Mouse (Mus musculus) E14TG2a.4 (cell line): Measurements from ENCODE around the gene Shc2.
A peak's percentile ranks its signal among the peaks of the same experiment; 100 is the strongest.

Source experiments
- H3K27me3 ChIP-seq: 2 replicates; pipeline ENCODE4 v1.6.1; 2014; ENCODE audit warnings: low read length, control low read depth; ENCODE audit not compliant: insufficient read depth
- H3K36me3 ChIP-seq: 2 replicates; pipeline ENCODE4 v1.6.1; 2014; ENCODE audit warnings: low read length, control low read depth; ENCODE audit not compliant: insufficient read depth
- H3K4me1 ChIP-seq: replicated peaks from 2 replicates; pipeline ENCODE4 v1.6.1; 2014; ENCODE audit warnings: low read depth, low read length, control low read depth
- H3K4me3 ChIP-seq: replicated peaks from 2 replicates; pipeline ENCODE4 v1.5.1; 2014; ENCODE audit warnings: mild to moderate bottlenecking, low read length
- H3K9me3 ChIP-seq: 2 replicates; pipeline ENCODE4 v1.6.1; 2014; ENCODE audit warnings: low read length, control low read depth
- CTCF ChIP-seq: conservative IDR thresholded peaks from 2 replicates; pipeline ENCODE4 v1.5.1; 2014; ENCODE audit warnings: low read length
- NANOG ChIP-seq: IDR thresholded peaks from 2 replicates; pipeline ENCODE4 v1.6.1; 2014; ENCODE audit warnings: borderline replicate concordance, low read length, mixed read lengths
- POU5F1 ChIP-seq: IDR thresholded peaks from 2 replicates; pipeline ENCODE4 v1.6.1; 2014; ENCODE audit warnings: low read length, borderline replicate concordance

The Shc2 gene

DNA sequence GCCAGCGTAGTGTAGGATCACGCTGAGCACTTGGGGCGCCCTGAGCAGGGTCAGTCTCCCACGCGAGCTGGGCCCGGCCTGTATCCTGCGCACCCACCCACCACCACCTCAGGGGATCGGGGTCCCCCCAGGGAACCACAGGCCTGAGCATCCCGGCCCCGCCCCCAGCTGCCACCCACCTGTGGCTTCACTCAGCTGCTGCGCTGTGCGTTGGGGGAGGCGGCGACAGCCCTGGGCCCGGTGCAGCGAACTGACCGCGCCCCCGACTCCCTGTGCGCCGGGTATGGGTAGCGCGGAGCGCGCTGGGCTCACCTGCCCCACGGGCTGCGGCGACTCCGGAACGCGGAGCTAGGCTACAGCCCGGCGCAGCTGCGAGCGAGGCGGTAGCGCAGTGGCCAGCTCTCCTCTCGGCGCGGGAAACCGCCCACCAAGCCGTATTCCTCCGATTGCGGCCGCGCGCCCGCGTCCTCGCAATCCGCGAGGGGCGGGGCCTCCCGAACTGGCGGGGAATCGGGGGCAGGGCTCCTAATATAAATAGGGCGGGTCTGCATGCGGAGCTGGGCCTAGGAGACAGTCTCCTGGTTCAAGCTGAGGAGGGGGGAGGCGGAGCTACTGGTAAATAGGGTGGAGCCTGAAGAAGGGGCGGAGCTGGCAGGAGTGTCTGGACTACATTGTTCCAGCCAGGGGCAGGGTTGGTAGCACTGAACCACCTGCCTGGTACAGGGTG lies 24.0 kb downstream of the Shc2 start, which contains the start of gene C2cd4c:
C2cd4c (minus strand) TSS at position 448 of the 727 bp plus-strand sequence.
- H3K4me3 ChIP-seq, result peak within 1 kb of the TSS; percentile 91
- TF ChIP-seq CTCF, result no peak
- no peak for TF ChIP-seq NANOG
- no peak for TF ChIP-seq POU5F1
- H3K36me3 ChIP-seq, result no peaks in the 10 kb centered on the region
- H3K4me1 ChIP-seq, result peaks cover 52% of the 10 kb centered on the region
- peaks cover 39% of the 10 kb centered on the region for H3K27me3 ChIP-seq
- H3K9me3 ChIP-seq, result no peaks in the 10 kb centered on the region

GRCm38 (mm10) chr10:79612192-79613135 lies 25.3 kb downstream of the Shc2 start:
- no peaks in the 10 kb centered on the region for H3K36me3 ChIP-seq
- H3K4me3 ChIP-seq, result peak overlapping the region; percentile 91
- H3K4me1 ChIP-seq, result peaks cover 62% of the 10 kb centered on the region
- H3K9me3 ChIP-seq, result no peaks in the 10 kb centered on the region
- H3K27me3 ChIP-seq, result peaks cover 43% of the 10 kb centered on the region
- no peak for TF ChIP-seq CTCF

- Histone ChIP-seq H3K27me3 (peaks cover 48% of the 10 kb centered on the region), H3K4me3 (no peak overlapping the region), H3K4me1 (peaks cover 59% of the 10 kb centered on the region), H3K36me3 (no peaks in the 10 kb centered on the region), H3K9me3 (no peaks in the 10 kb centered on the region)
- TF ChIP-seq POU5F1, result no peak
- no peak for TF ChIP-seq CTCF
Observed at GRCm38 (mm10) chr10:79611296-79611695, 26.4 kb downstream of the Shc2 start.

GRCm38 (mm10) chr10:79609276-79609675 lies 28.4 kb downstream of the Shc2 start:
- H3K4me3 ChIP-seq, result no peak overlapping the region
- TF ChIP-seq NANOG, result no peak
- no peak for TF ChIP-seq POU5F1
- no peak for TF ChIP-seq CTCF
- no peaks in the 10 kb centered on the region for H3K36me3 ChIP-seq
- no peaks in the 10 kb centered on the region for H3K9me3 ChIP-seq
- peaks cover 42% of the 10 kb centered on the region for H3K4me1 ChIP-seq
- peaks cover 48% of the 10 kb centered on the region for H3K27me3 ChIP-seq

DNA sequence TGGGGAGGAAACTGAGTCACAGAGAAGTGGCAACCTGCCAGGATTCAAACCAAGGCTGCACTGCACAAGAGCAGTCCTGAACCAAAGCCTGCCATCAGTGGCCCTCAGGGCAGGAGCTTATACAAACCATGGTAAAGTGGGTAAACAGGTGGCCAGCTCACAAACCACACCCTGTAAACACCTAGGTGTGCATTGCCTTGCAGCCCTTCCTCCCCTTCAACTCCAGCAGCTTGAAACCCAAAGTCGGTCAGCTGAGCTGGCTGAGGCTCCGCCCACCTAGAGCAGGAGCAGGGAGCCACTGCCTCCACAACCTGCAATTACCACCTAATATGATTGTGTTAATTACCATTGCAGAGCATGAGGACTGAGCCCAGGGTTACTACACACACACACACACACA lies 29.8 kb downstream of the Shc2 start:
- Histone ChIP-seq H3K4me1 (peaks cover 33% of the 10 kb centered on the region), H3K9me3 (no peaks in the 10 kb centered on the region), H3K36me3 (no peaks in the 10 kb centered on the region), H3K4me3 (no peak overlapping the region), H3K27me3 (peaks cover 40% of the 10 kb centered on the region)
- TF ChIP-seq NANOG (no peak), POU5F1 (no peak), CTCF (no peak)

DNA sequence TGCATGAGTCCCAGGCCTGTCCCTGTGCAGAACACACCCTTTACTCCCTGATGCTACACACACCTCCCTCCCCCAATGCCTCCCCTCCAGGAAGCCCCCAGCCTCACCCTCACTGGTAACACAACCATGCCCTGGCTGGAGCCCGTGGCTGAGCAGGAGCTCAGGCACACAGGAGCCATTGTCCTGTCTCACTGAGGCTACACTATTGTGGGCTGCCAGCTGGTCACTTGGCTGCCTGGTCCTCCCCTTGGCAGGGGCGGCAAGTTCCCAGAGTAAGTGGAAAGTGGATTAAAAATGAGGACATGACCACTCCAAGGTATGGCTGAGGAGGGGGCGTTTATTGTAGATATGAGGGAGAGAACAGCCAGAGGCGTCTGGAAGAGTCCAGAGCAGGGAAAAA lies 31.2 kb downstream of the Shc2 start:
- no peaks in the 10 kb centered on the region for H3K36me3 ChIP-seq
- no peak for TF ChIP-seq POU5F1
- no peak for TF ChIP-seq NANOG
- TF ChIP-seq CTCF, result no peak
- H3K4me1 ChIP-seq, result peaks cover 20% of the 10 kb centered on the region
- no peak overlapping the region for H3K4me3 ChIP-seq
- no peaks in the 10 kb centered on the region for H3K9me3 ChIP-seq
- peaks cover 27% of the 10 kb centered on the region for H3K27me3 ChIP-seq

DNA sequence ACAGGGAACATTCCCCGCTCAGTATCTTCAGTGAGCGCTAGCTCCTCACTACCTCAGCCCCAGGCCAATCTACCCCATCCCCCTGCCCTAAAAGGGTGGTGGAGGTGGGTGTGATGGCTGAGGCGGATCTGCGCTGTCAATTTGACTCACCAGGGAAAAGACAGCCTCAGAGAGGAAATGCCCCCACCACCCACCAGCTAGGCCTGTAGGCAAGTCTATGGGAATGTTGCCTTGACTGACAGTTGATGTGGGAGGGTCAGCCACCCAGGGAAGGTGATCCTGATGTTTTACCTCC lies 39.8 kb downstream of the Shc2 start:
- no peak for TF ChIP-seq CTCF
- TF ChIP-seq NANOG, result no peak
- TF ChIP-seq POU5F1, result no peak
- Histone ChIP-seq H3K4me1 (peaks cover 5% of the 10 kb centered on the region), H3K27me3 (peaks cover 45% of the 10 kb centered on the region), H3K36me3 (no peaks in the 10 kb centered on the region), H3K9me3 (no peaks in the 10 kb centered on the region), H3K4me3 (no peak overlapping the region)

GRCm38 (mm10) chr10:79597051-79597935 lies 40.4 kb downstream of the Shc2 start:
- no peaks in the 10 kb centered on the region for H3K36me3 ChIP-seq
- peaks cover 5% of the 10 kb centered on the region for H3K4me1 ChIP-seq
- H3K4me3 ChIP-seq, result no peak overlapping the region
- TF ChIP-seq CTCF, result no peak
- no peak for TF ChIP-seq NANOG
- TF ChIP-seq POU5F1, result no peak
- no peaks in the 10 kb centered on the region for H3K9me3 ChIP-seq
- peaks cover 48% of the 10 kb centered on the region for H3K27me3 ChIP-seq
